Mouse (Mus musculus): Measurements from ENCODE around the gene Olfr1112. TPM values are rescaled to one million over a fixed set of nuclear protein-coding genes. Genes with fewer than 3 reads are reported as not detected.

The Olfr1112 gene
- not detected for total RNA-seq (2023)

GRCm38 (mm10) chr2:87187498-87187897 lies at the start of gene Olfr1112:
Gene Olfr1112 (plus strand): TSS chr2:87187798.

GRCm38 (mm10) chr2:87140200-87140599 lies 47.4 kb upstream of the Olfr1112 start, which contains the start of gene Olfr1110:
Gene Olfr1110 (minus strand): TSS chr2:87140300.

GRCm38 (mm10) chr2:87152524-87152923 lies 35.1 kb upstream of the Olfr1112 start, which contains the start of gene Olfr1111:
Gene Olfr1111 (minus strand): TSS chr2:87152624.

GRCm38 (mm10) chr2:87208670-87209069 lies 21.1 kb downstream of the Olfr1112 start, which contains the start of gene Olfr1113:
Gene Olfr1113 (plus strand): TSS chr2:87208970.

Other genes with a start within 250 kb of the Olfr1112 start
- not detected for gene Olfr1099, start 227.1 kb upstream of the Olfr1112 start, total RNA-seq (2023)
- not detected for gene Olfr1100, start 207.8 kb upstream of the Olfr1112 start, total RNA-seq (2023)
- gene Olfr1101, start 196.6 kb upstream of the Olfr1112 start, total RNA-seq (2023): not detected
- not detected for gene Olfr1102, start 189.4 kb upstream of the Olfr1112 start, total RNA-seq (2023)
- gene Olfr1104, start 160.7 kb upstream of the Olfr1112 start, total RNA-seq (2023): not detected
- gene Olfr1105, start 151.3 kb upstream of the Olfr1112 start, total RNA-seq (2023): not detected
- not detected for gene Olfr1106, start 135.5 kb upstream of the Olfr1112 start, total RNA-seq (2023)
- not detected for gene Olfr1107, start 112.0 kb upstream of the Olfr1112 start, total RNA-seq (2023)
- not detected for gene Olfr1109, start 91.8 kb upstream of the Olfr1112 start, total RNA-seq (2023)
- not detected for gene Olfr259, start 73.2 kb upstream of the Olfr1112 start, total RNA-seq (2023)
- gene Olfr1110, start 47.5 kb upstream of the Olfr1112 start, total RNA-seq (2023): not detected
- not detected for gene Olfr1111, start 35.2 kb upstream of the Olfr1112 start, total RNA-seq (2023)
- gene Olfr1113, start 21.2 kb downstream of the Olfr1112 start, total RNA-seq (2023): not detected
- gene Olfr1115, start 60.2 kb downstream of the Olfr1112 start, total RNA-seq (2023): not detected
- gene Olfr1116, start 79.7 kb downstream of the Olfr1112 start, total RNA-seq (2023): not detected
- not detected for gene Olfr1118, start 119.8 kb downstream of the Olfr1112 start, total RNA-seq (2023)
- not detected for gene Olfr1120, start 167.0 kb downstream of the Olfr1112 start, total RNA-seq (2023)
- gene Olfr1121, start 182.1 kb downstream of the Olfr1112 start, total RNA-seq (2023): not detected
- 0.21 TPM for gene Olfr1122, start 198.1 kb downstream of the Olfr1112 start, total RNA-seq (2023)
- gene Olfr1123, start 228.8 kb downstream of the Olfr1112 start, total RNA-seq (2023): not detected
- not detected for gene Olfr1124, start 242.5 kb downstream of the Olfr1112 start, total RNA-seq (2023)

All from CD4-positive naive resting alpha-beta T cell, adult 57 days (primary cell).